Mouse (Mus musculus): ENCODE measurements around the gene Olfr772. TPM values are rescaled to one million over a fixed set of nuclear protein-coding genes. Genes with fewer than 3 reads are reported as not detected.

Gene Olfr772
- not detected in 2 replicates for polyA plus RNA-seq (2015; fragmentation: Nextera tagmentation; extraction: Ambion mirVana)

DNA sequence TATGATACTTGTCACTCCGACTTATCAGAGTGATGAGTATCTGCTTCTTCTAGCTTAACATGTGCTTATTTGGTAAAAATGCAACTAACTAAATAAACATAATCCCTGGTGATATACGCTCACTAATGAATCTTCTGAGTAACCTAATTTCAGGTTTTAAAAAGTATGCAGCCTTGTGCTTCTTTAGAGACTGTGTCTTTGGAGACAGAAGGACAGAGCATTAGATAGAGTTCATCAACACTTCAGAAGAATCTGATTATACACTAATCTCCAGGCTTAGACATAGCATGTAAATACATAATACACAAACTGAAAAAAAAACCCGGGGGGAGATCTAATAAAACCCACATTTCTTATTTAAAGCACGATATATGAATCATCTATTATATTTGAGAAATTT is at the start of gene Olfr772:
Olfr772 (minus strand) TSS at position 101 of the 400 bp plus-strand sequence.

DNA sequence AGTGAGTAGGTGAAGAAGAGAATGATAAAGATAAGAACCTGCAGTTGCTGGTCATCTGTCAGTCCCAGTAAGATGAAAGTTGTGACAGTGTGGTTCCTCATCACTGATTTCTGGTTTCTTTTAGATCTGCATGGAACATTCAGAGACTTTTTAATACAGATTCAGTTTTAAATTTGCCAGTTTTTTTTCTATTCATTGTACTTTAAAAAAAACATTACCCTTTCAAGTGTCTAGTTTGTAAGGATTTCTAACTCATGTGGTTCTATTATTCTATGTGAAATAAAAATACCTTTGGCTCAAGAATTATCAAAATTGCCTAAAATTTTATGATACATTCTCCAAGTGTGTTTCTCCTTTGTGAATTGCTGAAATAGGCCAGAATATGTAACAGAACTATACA is 9.6 kb upstream of the Olfr772 start, which contains the start of gene Olfr773:
Olfr773 (minus strand) TSS at position 101 of the 400 bp plus-strand sequence.

DNA sequence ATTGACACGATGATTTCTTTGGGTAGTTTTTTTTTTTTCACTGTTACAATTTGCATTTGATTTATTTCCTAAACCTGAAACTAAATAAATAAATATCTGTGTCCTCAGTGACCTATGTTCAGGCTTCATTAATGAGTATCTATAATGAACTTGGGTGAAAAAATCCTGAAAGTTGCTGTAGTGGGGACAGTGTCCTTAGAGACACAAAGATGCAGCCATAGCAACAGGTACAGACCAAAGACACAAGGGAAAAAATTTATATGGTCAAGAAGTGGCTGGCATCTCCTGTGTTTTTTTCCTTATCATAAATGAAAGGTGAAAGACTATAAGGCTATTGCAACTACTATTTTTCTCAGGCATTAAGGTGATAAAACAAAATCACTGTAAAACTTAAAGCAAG is 13.1 kb downstream of the Olfr772 start, which contains the start of gene Olfr771:
Olfr771 (minus strand) TSS at position 101 of the 400 bp plus-strand sequence.

DNA sequence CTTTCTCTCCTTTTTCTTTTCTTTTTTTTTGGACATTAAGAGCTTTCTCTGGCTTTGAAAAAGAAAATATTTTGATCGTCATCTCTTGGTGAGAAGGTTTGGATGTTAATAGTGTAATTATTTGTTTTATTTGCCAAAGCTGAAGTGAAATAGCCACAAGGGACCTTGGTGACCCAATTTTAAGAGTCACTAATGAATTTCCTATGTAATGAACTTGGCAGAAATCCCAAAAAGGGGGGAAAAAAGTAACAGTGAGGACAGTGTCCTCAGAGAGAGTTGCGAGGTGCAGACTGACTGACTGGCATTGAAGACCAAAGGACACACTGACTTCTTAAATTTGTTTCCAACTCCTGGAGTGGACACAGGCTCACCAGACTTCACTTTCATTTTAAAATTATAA is 38.8 kb downstream of the Olfr772 start, which contains the start of gene Olfr770:
Olfr770 (minus strand) TSS at position 101 of the 400 bp plus-strand sequence.

Other genes with a start within 250 kb of the Olfr772 start
- 13.5 and 15.0 TPM in 2 replicates for gene Itga7, start 244.1 kb downstream of the Olfr772 start, polyA plus RNA-seq (2015; fragmentation: Nextera tagmentation; extraction: Ambion mirVana)
- gene Mettl7b, start 216.9 kb downstream of the Olfr772 start, polyA plus RNA-seq (2015; fragmentation: Nextera tagmentation; extraction: Ambion mirVana) = not detected in 2 replicates
- not detected in 2 replicates for gene Olfr9, start 188.5 kb downstream of the Olfr772 start, polyA plus RNA-seq (2015; fragmentation: Nextera tagmentation; extraction: Ambion mirVana)
- not detected in 2 replicates for gene Olfr763, start 167.1 kb downstream of the Olfr772 start, polyA plus RNA-seq (2015; fragmentation: Nextera tagmentation; extraction: Ambion mirVana)
- not detected in 2 replicates for gene Olfr764-ps1, start 138.0 kb downstream of the Olfr772 start, polyA plus RNA-seq (2015; fragmentation: Nextera tagmentation; extraction: Ambion mirVana)
- gene Olfr765, start 127.9 kb downstream of the Olfr772 start, polyA plus RNA-seq (2015; fragmentation: Nextera tagmentation; extraction: Ambion mirVana) = not detected in 2 replicates
- gene Olfr766-ps1, start 108.9 kb downstream of the Olfr772 start, polyA plus RNA-seq (2015; fragmentation: Nextera tagmentation; extraction: Ambion mirVana) = not detected in 2 replicates
- gene Olfr767, start 95.0 kb downstream of the Olfr772 start, polyA plus RNA-seq (2015; fragmentation: Nextera tagmentation; extraction: Ambion mirVana) = not detected in 2 replicates
- gene Olfr768, start 78.5 kb downstream of the Olfr772 start, polyA plus RNA-seq (2015; fragmentation: Nextera tagmentation; extraction: Ambion mirVana) = not detected in 2 replicates
- gene Olfr769, start 60.1 kb downstream of the Olfr772 start, polyA plus RNA-seq (2015; fragmentation: Nextera tagmentation; extraction: Ambion mirVana) = not detected in 2 replicates
- not detected in 2 replicates for gene Olfr770, start 38.9 kb downstream of the Olfr772 start, polyA plus RNA-seq (2015; fragmentation: Nextera tagmentation; extraction: Ambion mirVana)
- not detected in 2 replicates for gene Olfr771, start 13.2 kb downstream of the Olfr772 start, polyA plus RNA-seq (2015; fragmentation: Nextera tagmentation; extraction: Ambion mirVana)
- gene Olfr773, start 9.5 kb upstream of the Olfr772 start, polyA plus RNA-seq (2015; fragmentation: Nextera tagmentation; extraction: Ambion mirVana) = not detected in 2 replicates
- gene Olfr774, start 58.3 kb upstream of the Olfr772 start, polyA plus RNA-seq (2015; fragmentation: Nextera tagmentation; extraction: Ambion mirVana) = not detected in 2 replicates
- gene Olfr775, start 70.5 kb upstream of the Olfr772 start, polyA plus RNA-seq (2015; fragmentation: Nextera tagmentation; extraction: Ambion mirVana) = not detected in 2 replicates
- not detected in 2 replicates for gene Olfr776, start 81.2 kb upstream of the Olfr772 start, polyA plus RNA-seq (2015; fragmentation: Nextera tagmentation; extraction: Ambion mirVana)
- not detected in 2 replicates for gene Olfr777, start 93.6 kb upstream of the Olfr772 start, polyA plus RNA-seq (2015; fragmentation: Nextera tagmentation; extraction: Ambion mirVana)
- gene Olfr780, start 140.2 kb upstream of the Olfr772 start, polyA plus RNA-seq (2015; fragmentation: Nextera tagmentation; extraction: Ambion mirVana) = not detected in 2 replicates
- not detected in 2 replicates for gene Olfr781, start 150.9 kb upstream of the Olfr772 start, polyA plus RNA-seq (2015; fragmentation: Nextera tagmentation; extraction: Ambion mirVana)
- gene Olfr782, start 170.9 kb upstream of the Olfr772 start, polyA plus RNA-seq (2015; fragmentation: Nextera tagmentation; extraction: Ambion mirVana) = not detected in 2 replicates
- 0.10 and 0.14 TPM in 2 replicates for gene Olfr784, start 206.2 kb upstream of the Olfr772 start, polyA plus RNA-seq (2015; fragmentation: Nextera tagmentation; extraction: Ambion mirVana)
- not detected in 2 replicates for gene Olfr785, start 227.5 kb upstream of the Olfr772 start, polyA plus RNA-seq (2015; fragmentation: Nextera tagmentation; extraction: Ambion mirVana)
- gene Olfr786, start 249.4 kb upstream of the Olfr772 start, polyA plus RNA-seq (2015; fragmentation: Nextera tagmentation; extraction: Ambion mirVana) = not detected in 2 replicates